Mouse (Mus musculus) olfactory bulb, adult 2 months (tissue): ENCODE data around the gene Gsta4. TPM values are rescaled to one million over a fixed set of nuclear protein-coding genes. Genes with fewer than 3 reads are reported as not detected.
"Not testable (repeated sequence)": the region's sequence is repeated elsewhere in the genome, so short reads cannot be mapped to it uniquely, and the experiment has no call there.

Experiments used
- H3K27ac ChIP-seq: fragments of 200-500 bp; 2 replicates; pipeline ENCODE4 v1.5.1; 2012; ENCODE audit warnings: low read depth, low read length; ENCODE audit not compliant: insufficient read depth
- H3K4me1 ChIP-seq: fragments of 200-500 bp; 2 replicates; pipeline ENCODE4 v1.6.1; 2012; ENCODE audit warnings: low read length; ENCODE audit not compliant: control insufficient read depth, insufficient read depth
- H3K4me3 ChIP-seq: fragments of 200-500 bp; 2 replicates; pipeline ENCODE4 v1.5.1; 2012; ENCODE audit warnings: mild to moderate bottlenecking, low read depth, low read length, moderate library complexity; ENCODE audit not compliant: insufficient read depth
- CTCF ChIP-seq: fragments of 200-500 bp; IDR thresholded peaks from 2 replicates; pipeline ENCODE4 v1.5.1; 2012; ENCODE audit warnings: low read depth, mild to moderate bottlenecking, low read length, moderate library complexity; ENCODE audit not compliant: insufficient read depth
- POLR2A ChIP-seq: fragments of 200-500 bp; IDR thresholded peaks from 2 replicates; pipeline ENCODE4 v1.6.1; 2012; ENCODE audit warnings: mild to moderate bottlenecking, low read depth, low read length, moderate library complexity; ENCODE audit not compliant: insufficient read depth
- WGBS: fragments of 180-500 bp; shearing (Covaris S2); methylation state at CpG from one replicate; pipeline ENCODE4 v1.1.7; 2018; 5-methylcytosine and 5-hydroxymethylcytosine counted together
- polyA plus RNA-seq: library from polyadenylated mRNA; stranded (reverse); fragments of >200 nt; gene quantifications from 2 replicates; pipeline ENCODE4 v1.2.4, GENCODE M21; 2012; ENCODE audit warnings: low replicate concordance; ENCODE audit not compliant: missing spikeins, insufficient read depth, insufficient read length

Gene Gsta4
- polyA plus RNA-seq, 1 experiment = not detected

DNA sequence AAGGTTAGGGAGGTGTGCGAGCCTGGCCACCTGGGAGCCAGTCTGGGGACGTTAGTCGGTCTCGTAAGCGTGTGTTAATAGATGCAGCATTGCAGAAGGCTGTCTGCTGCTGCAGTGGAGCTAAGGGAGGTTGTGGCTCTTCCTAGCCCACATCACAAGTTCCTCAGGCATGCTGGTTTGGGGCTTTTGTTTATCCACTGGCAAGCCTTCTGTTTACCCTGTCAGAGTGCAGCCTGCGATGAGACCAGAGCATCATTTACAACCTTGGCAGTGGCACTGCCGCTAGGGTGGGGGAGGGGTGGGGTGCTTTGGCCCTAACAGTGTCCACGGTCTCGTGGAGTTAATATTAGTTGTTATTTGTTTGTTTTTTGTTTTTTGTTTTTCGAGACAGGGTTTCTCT lies 19.3 kb upstream of the Gsta4 start:
- TF ChIP-seq POLR2A (no peak), CTCF (no peak)
- WGBS = 85% methylated on average over 10 of the region's 10 CpGs
- Histone ChIP-seq H3K27ac (no peak overlapping the region), H3K4me3 (no peak overlapping the region), H3K4me1 (no peaks in the 10 kb centered on the region)

GRCm38 (mm10) chr9:78164741-78165140 lies 17.8 kb upstream of the Gsta4 start:
- 89% methylated on average over 3 of the region's 3 CpGs for WGBS

DNA sequence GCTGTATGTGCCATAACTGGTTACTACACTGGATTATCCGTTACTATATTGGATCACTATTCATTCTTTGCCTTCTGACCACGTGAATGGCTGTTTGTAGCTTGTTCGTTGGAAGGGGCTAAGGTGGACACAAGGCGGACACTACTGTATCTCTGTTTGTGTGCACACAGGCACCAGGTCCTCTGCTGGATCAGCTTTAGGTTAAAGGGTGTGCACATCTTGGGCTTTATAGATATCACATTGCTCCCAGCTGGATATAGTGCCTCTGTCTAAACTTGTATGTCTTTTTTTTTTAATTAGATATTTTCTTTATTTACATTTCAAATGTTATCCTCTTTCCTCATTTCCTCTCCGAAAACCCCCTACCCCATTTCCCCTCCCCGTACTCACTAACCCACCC lies 17.1 kb upstream of the Gsta4 start:
- WGBS = 97% methylated on average over 6 of the region's 6 CpGs
- Histone ChIP-seq H3K27ac (no peak overlapping the region), H3K4me1 (no peaks in the 10 kb centered on the region), H3K4me3 (no peak overlapping the region)
- TF ChIP-seq CTCF (no peak), POLR2A (no peak)

More at GRCm38 (mm10) chr9:78164741-78165140, 17.8 kb upstream of the Gsta4 start:
- Histone ChIP-seq H3K4me1 (no peaks in the 10 kb centered on the region), H3K4me3 (no peak overlapping the region), H3K27ac (no peak overlapping the region)
- TF ChIP-seq POLR2A (no peak), CTCF (no peak)

- H3K4me3 ChIP-seq = no peak overlapping the region
- 89% methylated on average over 19 of the region's 19 CpGs for WGBS
- no peaks in the 10 kb centered on the region for H3K4me1 ChIP-seq
- no peak overlapping the region for H3K27ac ChIP-seq
- TF ChIP-seq CTCF (no peak), POLR2A (no peak)
These were observed 15.7 kb upstream of the Gsta4 start for GRCm38 (mm10) chr9:78166694-78167452.

- TF ChIP-seq POLR2A (no peak), CTCF (no peak)
- Histone ChIP-seq H3K4me3 (no peak overlapping the region), H3K27ac (no peak overlapping the region), H3K4me1 (no peaks in the 10 kb centered on the region)
- 91% methylated on average over 19 of the region's 19 CpGs for WGBS
These were observed 15.1 kb upstream of the Gsta4 start for GRCm38 (mm10) chr9:78167453-78167969.

DNA sequence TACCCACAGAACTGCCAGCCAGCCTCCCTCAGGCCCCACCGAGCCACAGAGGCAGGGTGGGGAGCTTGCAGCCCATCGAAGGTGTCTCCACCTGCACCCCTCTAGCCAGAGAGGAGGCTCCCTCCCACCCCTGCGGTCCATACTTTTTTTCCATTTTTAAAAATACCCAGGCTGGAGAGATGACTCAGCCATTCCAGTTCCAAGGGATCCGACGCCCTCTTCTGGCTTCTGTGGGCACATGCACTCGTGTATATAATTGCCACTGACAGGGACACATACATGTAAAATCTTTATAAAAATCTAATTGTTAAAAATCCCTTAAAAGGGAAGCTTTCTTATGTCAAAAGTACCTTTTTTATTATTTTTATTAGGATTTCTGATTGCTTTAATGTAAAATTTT lies 13.7 kb upstream of the Gsta4 start:
- H3K4me3 ChIP-seq = no peak overlapping the region
- no peak overlapping the region for H3K27ac ChIP-seq
- 93% methylated on average over 6 of the region's 6 CpGs for WGBS
- H3K4me1 ChIP-seq = no peaks in the 10 kb centered on the region
- TF ChIP-seq POLR2A = no peak
- no peak for TF ChIP-seq CTCF

GRCm38 (mm10) chr9:78174016-78174415 lies 8.6 kb upstream of the Gsta4 start:
- TF ChIP-seq POLR2A = no peak
- TF ChIP-seq CTCF = no peak
- Histone ChIP-seq H3K4me3 (no peak overlapping the region), H3K27ac (no peak overlapping the region), H3K4me1 (0 out of 2 replicates have a peak, but pooled peaks cover 2% of the 10 kb centered on the region)
- WGBS = 35% methylated on average over 1 of the region's 1 CpGs

GRCm38 (mm10) chr9:78174925-78175276 lies 7.7 kb upstream of the Gsta4 start:
- not testable (repeated sequence) for H3K4me3 ChIP-seq, H3K27ac ChIP-seq, H3K4me1 ChIP-seq
- WGBS = 21% methylated on average over 3 of the region's 3 CpGs

DNA sequence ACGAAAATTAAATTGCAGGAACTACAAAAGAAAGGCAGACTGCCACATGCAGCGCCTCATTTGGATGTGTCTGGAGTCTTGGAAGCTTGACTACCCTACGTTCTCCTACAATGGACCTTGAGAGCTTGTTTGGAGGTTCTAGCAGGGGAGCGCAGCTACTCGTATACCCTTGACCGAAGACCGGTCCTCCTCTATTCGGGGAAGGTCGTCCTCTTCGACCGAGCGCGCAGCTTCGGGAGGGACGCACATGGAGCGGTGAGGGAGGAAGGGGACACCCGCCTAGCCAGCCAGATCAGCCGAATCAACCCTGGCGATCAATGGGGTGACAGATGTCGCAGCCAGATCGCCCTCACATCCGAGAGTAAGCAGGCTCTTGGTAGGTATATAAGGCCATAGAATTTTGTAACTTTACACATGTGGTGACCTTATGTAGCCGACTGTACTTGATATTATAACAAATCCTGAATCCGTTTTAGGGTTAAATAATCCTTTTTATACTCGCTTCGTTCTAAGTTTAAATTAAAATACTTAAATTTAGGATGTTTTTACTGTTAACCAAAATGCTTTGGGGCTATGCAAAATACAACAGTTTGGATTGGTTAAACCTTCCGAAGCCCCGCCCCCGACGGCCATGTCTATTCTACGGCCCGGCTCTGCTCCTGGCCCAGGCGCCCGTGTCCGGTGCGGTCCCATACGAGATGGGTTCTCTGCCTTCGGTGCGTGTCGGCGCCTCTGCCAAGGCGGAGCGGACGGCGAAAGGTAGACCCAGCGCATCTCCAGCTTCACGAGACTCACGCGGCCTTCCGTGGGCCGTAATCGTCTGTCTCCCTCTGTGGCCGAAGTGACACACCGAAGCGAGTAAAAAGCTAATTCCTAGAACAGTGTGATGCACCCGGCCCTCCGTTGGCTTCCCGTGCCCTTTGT lies 7.0 kb upstream of the Gsta4 start:
- Histone ChIP-seq H3K27ac (peak overlapping the region; percentile 82), H3K4me3 (peak overlapping the region; percentile 57), H3K4me1 (0 out of 2 replicates have a peak, but pooled peaks cover 2% of the 10 kb centered on the region)
- TF ChIP-seq CTCF (no peak), POLR2A (peak; percentile 93)
- under 1% methylated on average over 53 of the region's 58 CpGs for WGBS
